Mouse (Mus musculus): ENCODE measurements around the gene Mfng. TPM values are rescaled to one million over a fixed set of nuclear protein-coding genes. Genes with fewer than 3 reads are reported as not detected.

Mfng gene
- total RNA-seq, 2 experiments from 2014 or later, result 9.2 to 10.4 TPM

- DNase-seq (ENCODE audit: low spot score in 2 of 2), result peak; percentile 57 to 69
These were observed 54.7 kb downstream of the Mfng start, which contains the start of gene Elfn2 for GRCm38 (mm10) chr15:78718290-78719250. Gene Elfn2, minus strand, starts transcription at chr15:78718771.

GRCm38 (mm10) chr15:78716936-78717335, 56.3 kb downstream of the Mfng start:
- DNase-seq (ENCODE audit: low spot score in 2 of 2), result peak in 1 of 2 experiments; percentile 43

DNA sequence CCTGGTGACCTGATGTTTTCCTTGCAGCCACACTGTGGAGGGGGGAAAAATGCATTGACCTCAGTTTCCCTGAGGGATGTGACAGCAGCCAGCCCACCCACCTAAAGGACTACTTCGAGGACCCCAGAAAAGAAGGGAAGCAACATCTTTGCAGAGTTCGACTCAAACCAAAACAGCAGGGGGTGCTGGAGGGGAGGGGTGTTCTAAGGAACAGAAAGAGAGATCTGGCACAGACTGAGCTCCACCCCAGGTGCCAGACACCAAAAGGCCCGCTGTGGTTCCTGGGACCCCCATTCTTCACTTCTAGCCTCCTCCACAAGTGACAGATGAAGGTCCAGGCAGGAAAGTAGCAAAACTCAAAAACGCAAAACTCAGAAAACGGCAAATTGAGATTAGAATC, 57.4 kb downstream of the Mfng start:
- DNase-seq (ENCODE audit: low spot score in 2 of 2), result no peak

DNA sequence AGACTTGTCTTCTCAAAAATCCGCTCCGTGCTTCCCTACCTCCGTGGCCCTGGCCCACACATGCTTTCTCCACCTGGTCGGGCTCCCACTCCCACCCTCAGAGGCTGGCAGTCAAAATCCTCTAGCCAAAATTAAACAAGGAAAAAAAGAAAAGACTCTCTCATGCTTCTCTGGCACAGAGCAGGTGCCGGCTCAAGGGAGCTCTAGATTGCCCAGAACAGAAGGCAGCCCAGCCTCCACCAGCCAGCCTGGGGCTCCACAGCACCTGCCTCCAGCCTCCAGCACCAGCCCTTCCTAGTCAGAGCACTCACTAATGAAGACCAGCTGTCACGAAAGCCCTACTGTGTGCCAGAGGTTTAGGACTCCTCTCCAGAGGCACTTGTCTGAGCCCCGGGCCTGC, 59.5 kb downstream of the Mfng start:
- peak in 1 of 2 experiments; percentile 56 for DNase-seq (ENCODE audit: low spot score in 2 of 2)

- DNase-seq (ENCODE audit: low spot score in 2 of 2), result peak; percentile 41 to 49
These were observed 60.7 kb downstream of the Mfng start for GRCm38 (mm10) chr15:78712335-78713258.

- DNase-seq (ENCODE audit: low spot score in 2 of 2), result peak; percentile 40 to 44
These were observed 61.3 kb downstream of the Mfng start for GRCm38 (mm10) chr15:78711935-78712334.

DNA sequence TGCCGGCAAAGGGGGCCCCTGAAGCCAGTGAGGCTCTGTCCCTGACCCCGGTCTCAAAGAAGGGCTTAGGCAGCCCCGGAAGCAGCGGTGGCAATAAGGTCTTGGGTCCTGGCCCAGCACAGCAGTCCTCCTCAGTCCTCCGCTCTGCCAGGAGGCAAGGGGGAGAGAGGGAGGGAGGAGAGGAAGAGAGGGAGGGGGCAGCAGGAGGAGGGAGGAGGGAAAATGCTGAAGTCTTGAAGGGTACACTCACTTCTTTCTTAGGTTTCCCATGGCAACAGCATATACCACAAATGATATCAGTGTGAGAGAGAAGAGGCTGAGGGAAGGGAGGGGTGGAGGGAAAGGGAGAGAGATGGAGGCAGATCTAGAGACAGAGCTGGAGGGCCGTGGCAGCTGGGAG, 62.6 kb downstream of the Mfng start:
- peak; percentile 42 to 55 for DNase-seq (ENCODE audit: low spot score in 2 of 2)

GRCm38 (mm10) chr15:78709767-78710166, 63.5 kb downstream of the Mfng start:
- DNase-seq (ENCODE audit: low spot score in 2 of 2), result peak; percentile 73 to 79

DNA sequence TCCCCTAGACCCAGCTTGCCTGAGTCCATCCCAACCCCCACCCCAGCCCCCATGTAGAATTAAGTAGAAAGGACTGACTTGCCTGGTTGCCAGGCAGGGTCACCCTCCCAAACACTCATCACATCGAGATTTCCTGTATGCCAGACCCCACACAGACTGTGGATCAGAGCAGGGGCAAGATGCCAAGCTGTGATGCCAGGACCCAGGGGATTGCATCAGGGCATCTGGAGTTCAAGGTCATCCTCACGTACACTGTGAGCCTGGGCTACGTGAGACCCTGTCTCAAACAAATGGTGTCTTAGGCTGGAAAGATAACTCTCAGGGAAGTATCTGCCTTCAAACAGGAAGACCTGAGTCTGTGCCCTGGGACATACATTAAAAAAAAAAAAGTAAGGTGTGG, 66.6 kb downstream of the Mfng start:
- DNase-seq (ENCODE audit: low spot score in 2 of 2), result no peak

Other genes starting within 250 kb of the Mfng start
- gene C1qtnf6, start 242.1 kb downstream of the Mfng start, total RNA-seq (2021), result 10 to 100 TPM; 17.4 to 19.4 TPM
- 10 to 100 TPM; 15.7 to 15.8 TPM for gene Sstr3, start 228.8 kb downstream of the Mfng start, total RNA-seq (2021)
- 1 to 10 TPM; 3.6 to 3.7 TPM for gene Rac2, start 200.7 kb downstream of the Mfng start, total RNA-seq (2021)
- gene Cyth4, start 176.4 kb downstream of the Mfng start, total RNA-seq (2021), result 10 to 100 TPM; 13.8 to 15.2 TPM
- gene Elfn2, start 54.7 kb downstream of the Mfng start, total RNA-seq (2021), result 100 to 1,000 TPM; 127 to 138 TPM
- gene Card10, start 29.6 kb upstream of the Mfng start, total RNA-seq (2021), result 1 to 10 TPM; 5.8 to 6.0 TPM
- 1 to 10 TPM; 7.6 to 8.5 TPM for gene Cdc42ep1, start 69.1 kb upstream of the Mfng start, total RNA-seq (2021)
- not detected for gene Lgals2, start 82.1 kb upstream of the Mfng start, total RNA-seq (2021)
- gene Gga1, start 103.7 kb upstream of the Mfng start, total RNA-seq (2021), result 10 to 100 TPM; 56.8 to 58.0 TPM
- not detected for gene Gm49510, start 126.2 kb upstream of the Mfng start, total RNA-seq (2021)
- gene Sh3bp1, start 126.3 kb upstream of the Mfng start, total RNA-seq (2021), result 10 to 100 TPM in 1 of 2 experiments, 1 to 10 TPM in 1; 8.6 to 12.1 TPM
- gene Pdxp, start 140.4 kb upstream of the Mfng start, total RNA-seq (2021), result 100 to 1,000 TPM; 135 to 139 TPM
- gene Lgals1, start 153.2 kb upstream of the Mfng start, total RNA-seq (2021), result 10 to 100 TPM; 31.2 to 37.7 TPM
- gene Nol12, start 161.5 kb upstream of the Mfng start, total RNA-seq (2021), result 10 to 100 TPM; 43.0 to 43.2 TPM
- 10 to 100 TPM; 26.4 to 28.9 TPM for gene Triobp, start 174.2 kb upstream of the Mfng start, total RNA-seq (2021)

Measured in layer of hippocampus, postnatal 10 days (tissue).